Mouse (Mus musculus) layer of hippocampus, adult 2 months (tissue): ENCODE measurements around the gene Zbtb16. TPM values are rescaled to one million over a fixed set of nuclear protein-coding genes. Genes with fewer than 3 reads are reported as not detected.

Experiments
- DNase-seq, 2 experiments: peaks; one replicate each; pipeline ENCODE4 v3.0.0; 2022; ENCODE audit warnings: low spot score in 2 of 2
- H3K27ac ChIP-seq: fragments of 200-600 bp; 2 replicates; pipeline ENCODE4 v1.8.1; 2022
- H3K4me3 ChIP-seq: fragments of 200-600 bp; 2 replicates; pipeline ENCODE4 v1.8.1; 2022; ENCODE audit warnings: mild to moderate bottlenecking
- CTCF ChIP-seq: fragments of 200-600 bp; conservative IDR thresholded peaks from 2 replicates; pipeline ENCODE4 v1.8.1; 2022; ENCODE audit warnings: antibody characterized with exemption, mild to moderate bottlenecking, moderate library complexity
- total RNA-seq, 2 experiments: library from RNA; stranded (reverse); gene quantifications; 2 replicates each; pipeline ENCODE4 v1.2.3; 2021

Gene Zbtb16
- total RNA-seq, 2 experiments from 2014 or later = 143 to 149 TPM

DNA sequence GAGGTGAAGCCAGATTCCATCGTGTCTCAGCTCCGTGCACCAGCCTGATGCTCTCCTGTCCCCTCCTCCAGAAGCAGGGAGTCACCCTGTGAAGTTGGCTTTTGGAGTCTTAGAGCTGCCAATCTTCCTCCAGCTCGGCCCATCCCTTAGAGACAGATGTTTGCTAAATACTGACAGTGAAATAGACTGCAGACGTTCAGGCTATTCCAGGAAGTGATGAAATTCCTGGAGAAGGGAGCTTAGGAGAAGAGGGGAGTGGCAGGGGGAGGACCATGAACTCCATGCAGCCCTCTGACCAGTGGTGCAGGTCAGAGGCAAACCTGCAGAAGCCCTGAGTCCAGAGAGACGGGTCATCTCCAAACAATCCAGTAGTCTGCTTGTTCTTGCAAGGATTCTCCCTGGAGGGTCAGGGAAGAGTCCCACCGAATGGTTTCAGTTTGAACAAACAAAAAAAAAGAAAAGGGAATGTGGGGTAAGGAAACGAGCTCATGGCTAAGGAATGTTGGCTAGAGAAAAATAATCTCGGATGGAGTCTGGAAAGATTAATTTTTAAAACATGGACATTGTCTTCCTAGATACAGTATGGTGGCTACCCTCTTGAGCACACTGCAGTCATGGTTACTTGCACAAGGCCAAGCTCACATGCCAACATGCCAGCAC, 231.0 kb downstream of the Zbtb16 start, which contains the start of gene Nnmt:
Gene Nnmt (minus strand): TSS at position 215 of the 660 bp plus-strand sequence.
- Histone ChIP-seq H3K4me3 (no peak within 1 kb of the TSS), H3K27ac (no peak within 1 kb of the TSS)
- TF ChIP-seq CTCF = no peak
- DNase-seq = no peak

Other genes with a start within 250 kb of the Zbtb16 start
- gene Nnmt, start 231.1 kb downstream of the Zbtb16 start, total RNA-seq = 1 to 10 TPM; 1.7 to 1.9 TPM
- gene Htr3a, start 74.9 kb upstream of the Zbtb16 start, total RNA-seq = 10 to 100 TPM; 12.8 to 14.0 TPM
- gene Htr3b, start 128.8 kb upstream of the Zbtb16 start, total RNA-seq = not detected
- gene Usp28, start 149.2 kb upstream of the Zbtb16 start, total RNA-seq = 10 to 100 TPM; 33.7 to 34.5 TPM
- gene Zw10, start 219.4 kb upstream of the Zbtb16 start, total RNA-seq = 10 to 100 TPM; 17.3 to 17.9 TPM
- 1 to 10 TPM in 1 of 2 experiments, under 1 TPM in 1; 0.66 to 1.2 TPM for gene Tmprss5, start 245.0 kb upstream of the Zbtb16 start, total RNA-seq